Mouse (Mus musculus) heart, embryonic 16.5 days (tissue): ENCODE data around the gene Jak3. TPM values are rescaled to one million over a fixed set of nuclear protein-coding genes. Genes with fewer than 3 reads are reported as not detected.
A peak's percentile ranks its signal among the peaks of the same experiment; 100 is the strongest.

ENCODE experiments used
- ATAC-seq: fragments of 200-750 bp; cut with Nextera tagmentation; replicated peaks from 2 replicates; pipeline ENCODE4 v1.8.0; 2017; ENCODE audit warnings: moderate number of reproducible peaks; ENCODE audit not compliant: insufficient read depth, low FRiP score; ENCODE audit errors: extremely low read depth
- H3K27ac ChIP-seq: fragments of 300-500 bp; sonication (generic); 2 replicates; pipeline ENCODE4 v1.5.1; 2014; ENCODE audit warnings: mild to moderate bottlenecking, low read length, control low read depth, moderate library complexity
- H3K27me3 ChIP-seq: fragments of 300-500 bp; sonication (generic); 2 replicates; pipeline ENCODE4 v1.6.1; 2014; ENCODE audit warnings: low read length, mixed read lengths; ENCODE audit not compliant: control insufficient read depth, insufficient read depth
- H3K36me3 ChIP-seq: fragments of 300-500 bp; sonication (generic); 2 replicates; pipeline ENCODE4 v1.6.1; 2014; ENCODE audit not compliant: control insufficient read depth, insufficient read depth
- H3K4me1 ChIP-seq: fragments of 300-500 bp; sonication (generic); 2 replicates; pipeline ENCODE4 v1.6.1; 2014; ENCODE audit warnings: low read length, mixed read lengths; ENCODE audit not compliant: control insufficient read depth, insufficient read depth
- H3K4me2 ChIP-seq: fragments of 300-500 bp; sonication (generic); 2 replicates; pipeline ENCODE4 v1.6.1; 2014; ENCODE audit warnings: low read depth, mild to moderate bottlenecking, control low read depth, low read length
- H3K4me3 ChIP-seq: fragments of 300-500 bp; sonication (generic); 2 replicates; pipeline ENCODE4 v1.5.1; 2014; ENCODE audit warnings: mild to moderate bottlenecking, control low read depth, low read length
- H3K9ac ChIP-seq: fragments of 300-500 bp; sonication (generic); 2 replicates; pipeline ENCODE4 v1.6.1; 2014; ENCODE audit warnings: low read length, control low read depth
- H3K9me3 ChIP-seq: fragments of 300-500 bp; sonication (generic); replicated peaks from 2 replicates; pipeline ENCODE4 v1.6.1; 2016; ENCODE audit warnings: low read length; ENCODE audit not compliant: control insufficient read depth
- WGBS: fragments of 180-500 bp; shearing (Covaris S2); extraction: QIAGEN DNeasy Blood & Tissue Kit; methylation state at CpG from one replicate; pipeline ENCODE4 v1.1.7; 2014; 5-methylcytosine and 5-hydroxymethylcytosine counted together
- polyA plus RNA-seq: library from polyadenylated mRNA; unstranded; fragments of >200 nt; fragmentation: Nextera tagmentation; extraction: Ambion mirVana; gene quantifications from 2 replicates; pipeline ENCODE4 v1.2.1, GENCODE M21; 2015

Gene Jak3
- polyA plus RNA-seq, 1 experiment from 2014 or later, result 11.3 TPM

GRCm38 (mm10) chr8:71670621-71671548, 5.2 kb upstream of the Jak3 start:
- ATAC-seq, result peak; percentile 11; the same call in 1 of the 2 replicates
- peaks cover 4% of the 10 kb centered on the region for H3K27me3 ChIP-seq
- H3K9me3 ChIP-seq, result no peaks in the 10 kb centered on the region
- under 1% methylated on average over 52 of the region's 64 CpGs for WGBS
- peak overlapping the region; percentile 62 for H3K4me3 ChIP-seq
- H3K4me1 ChIP-seq, result peaks cover 45% of the 10 kb centered on the region
- H3K9ac ChIP-seq, result peak overlapping the region; percentile 37
- H3K27ac ChIP-seq, result no peak overlapping the region
- H3K36me3 ChIP-seq, result no peaks in the 10 kb centered on the region
- peak overlapping the region; percentile 90 for H3K4me2 ChIP-seq

- Histone ChIP-seq H3K27ac (peak within 1 kb of the TSS; percentile 66), H3K36me3 (no peaks in the 10 kb centered on the region), H3K4me2 (peak within 1 kb of the TSS; percentile 90), H3K4me1 (peaks cover 39% of the 10 kb centered on the region), H3K4me3 (peak within 1 kb of the TSS; percentile 62), H3K27me3 (peaks cover 4% of the 10 kb centered on the region), H3K9ac (peak within 1 kb of the TSS; percentile 64), H3K9me3 (no peaks in the 10 kb centered on the region)
- WGBS, result under 1% methylated on average over 42 of the region's 42 CpGs
- ATAC-seq, result peak; percentile 49
Observed at GRCm38 (mm10) chr8:71671549-71671965, 4.5 kb upstream of the Jak3 start, which contains the start of gene Unc13a. Gene Unc13a, minus strand, starts transcription at chr8:71671757.

GRCm38 (mm10) chr8:71672168-71672735, 3.8 kb upstream of the Jak3 start:
- Histone ChIP-seq H3K4me3 (no peak overlapping the region), H3K4me1 (peaks cover 40% of the 10 kb centered on the region), H3K9ac (peak overlapping the region; percentile 64), H3K36me3 (no peaks in the 10 kb centered on the region), H3K27ac (peak overlapping the region; percentile 66; the same call in 1 of the 2 replicates), H3K4me2 (peak overlapping the region; percentile 90), H3K9me3 (no peaks in the 10 kb centered on the region), H3K27me3 (peaks cover 4% of the 10 kb centered on the region)
- 61% methylated on average over 6 of the region's 6 CpGs for WGBS
- ATAC-seq, result no peak

DNA sequence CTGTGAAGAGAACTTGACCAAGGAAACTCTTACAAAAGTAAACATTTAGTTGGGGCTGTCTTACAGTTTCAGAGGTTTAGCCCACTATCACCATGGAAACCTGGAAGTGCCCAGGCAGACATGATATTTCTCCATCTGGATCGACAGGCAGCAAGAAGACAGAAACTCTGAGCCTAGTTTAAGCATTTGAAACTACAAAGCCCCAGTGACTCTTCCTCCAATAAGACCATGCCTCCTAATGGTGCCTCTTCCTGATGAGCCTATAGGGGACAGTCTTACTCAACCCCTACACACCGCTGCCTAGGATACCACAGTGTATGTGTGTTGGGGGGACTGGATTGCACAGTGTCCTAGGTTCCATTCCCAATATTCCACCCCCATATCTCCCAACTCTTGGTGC, 2.0 kb upstream of the Jak3 start:
- H3K4me1 ChIP-seq, result peaks cover 24% of the 10 kb centered on the region
- no peak for ATAC-seq
- H3K36me3 ChIP-seq, result no peaks in the 10 kb centered on the region
- H3K4me3 ChIP-seq, result no peak overlapping the region
- no peak overlapping the region for H3K9ac ChIP-seq
- WGBS, result 70% methylated on average over 2 of the region's 2 CpGs
- H3K9me3 ChIP-seq, result no peaks in the 10 kb centered on the region
- peaks cover 11% of the 10 kb centered on the region for H3K27me3 ChIP-seq
- no peak overlapping the region for H3K27ac ChIP-seq
- no peak overlapping the region for H3K4me2 ChIP-seq

- 37% methylated on average over 9 of the region's 9 CpGs for WGBS
- H3K4me2 ChIP-seq, result peak overlapping the region; percentile 67
- H3K36me3 ChIP-seq, result no peaks in the 10 kb centered on the region
- no peaks in the 10 kb centered on the region for H3K9me3 ChIP-seq
- peak overlapping the region; percentile 89 for H3K27ac ChIP-seq
- peaks cover 12% of the 10 kb centered on the region for H3K27me3 ChIP-seq
- peak overlapping the region; percentile 93 for H3K9ac ChIP-seq
- H3K4me3 ChIP-seq, result peak overlapping the region; percentile 84
- no peak for ATAC-seq
- peaks cover 25% of the 10 kb centered on the region for H3K4me1 ChIP-seq
Observed at GRCm38 (mm10) chr8:71675456-71676019, 558 bp upstream of the Jak3 start.

GRCm38 (mm10) chr8:71676803-71677202, 707 bp downstream of the Jak3 start:
- Histone ChIP-seq H3K27me3 (peaks cover 17% of the 10 kb centered on the region), H3K27ac (peak overlapping the region; percentile 89), H3K4me1 (peaks cover 19% of the 10 kb centered on the region), H3K4me3 (peak overlapping the region; percentile 84), H3K36me3 (no peaks in the 10 kb centered on the region), H3K9ac (peak overlapping the region; percentile 93), H3K4me2 (peak overlapping the region; percentile 67), H3K9me3 (no peaks in the 10 kb centered on the region)
- WGBS, result 55% methylated on average over 9 of the region's 9 CpGs
- ATAC-seq, result no peak

DNA sequence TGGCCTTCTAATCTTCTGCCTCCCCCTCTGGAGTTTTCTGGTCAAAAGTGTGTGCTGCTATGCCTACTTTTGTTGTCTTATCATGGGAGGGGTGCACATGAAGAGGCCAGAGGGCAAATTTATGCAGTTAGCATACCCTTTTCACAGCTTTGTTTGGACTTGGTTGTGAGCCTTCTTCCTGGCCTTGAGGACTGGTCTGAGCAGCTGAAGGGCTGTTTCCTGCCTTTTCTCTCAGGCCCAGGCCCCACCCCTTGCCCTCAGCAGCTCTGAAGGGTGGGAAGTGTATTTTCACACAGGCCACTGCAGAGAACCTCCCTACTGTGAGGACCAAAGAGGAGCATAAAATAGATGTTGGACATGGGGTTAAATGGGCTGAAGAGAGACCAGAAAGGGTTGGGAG, 1.5 kb downstream of the Jak3 start:
- H3K4me1 ChIP-seq, result peaks cover 14% of the 10 kb centered on the region
- H3K27ac ChIP-seq, result peak overlapping the region; percentile 39; the same call in 1 of the 2 replicates
- H3K4me3 ChIP-seq, result no peak overlapping the region; the same call in 1 of the 2 replicates
- no peaks in the 10 kb centered on the region for H3K9me3 ChIP-seq
- H3K36me3 ChIP-seq, result no peaks in the 10 kb centered on the region
- ATAC-seq, result no peak
- peak overlapping the region; percentile 67 for H3K4me2 ChIP-seq
- peaks cover 25% of the 10 kb centered on the region for H3K27me3 ChIP-seq
- H3K9ac ChIP-seq, result no peak overlapping the region

GRCm38 (mm10) chr8:71678216-71678615, 2.1 kb downstream of the Jak3 start:
- Histone ChIP-seq H3K36me3 (no peaks in the 10 kb centered on the region), H3K27ac (no peak overlapping the region), H3K4me2 (no peak overlapping the region), H3K27me3 (peaks cover 32% of the 10 kb centered on the region), H3K4me3 (no peak overlapping the region), H3K9ac (no peak overlapping the region), H3K9me3 (no peaks in the 10 kb centered on the region), H3K4me1 (peaks cover 14% of the 10 kb centered on the region)
- WGBS, result 65% methylated on average over 4 of the region's 4 CpGs
- ATAC-seq, result no peak
